Mouse (Mus musculus) left cerebral cortex, adult 2 months (tissue): ENCODE data around the gene Gm49321. TPM values are rescaled to one million over a fixed set of nuclear protein-coding genes. Genes with fewer than 3 reads are reported as not detected.

ENCODE experiments used
- DNase-seq, 2 experiments: peaks; one replicate each; pipeline ENCODE4 v3.0.0; 2021 to 2022; ENCODE audit warnings: low spot score in 2 of 2, mixed read lengths in 1 of 2; ENCODE audit errors: extremely low spot score in 1 of 2
- H3K27ac ChIP-seq: fragments of 200-600 bp; 2 replicates; pipeline ENCODE4 v1.8.1; 2022
- H3K4me3 ChIP-seq: fragments of 200-600 bp; 2 replicates; pipeline ENCODE4 v1.8.1; 2022
- CTCF ChIP-seq: fragments of 200-600 bp; IDR thresholded peaks from 2 replicates; pipeline ENCODE4 v1.8.1; 2022; ENCODE audit warnings: antibody characterized with exemption, mild to moderate bottlenecking, moderate library complexity
- intact Hi-C: fragments of 180-260 bp; cut with DNase I; formaldehyde crosslinking; loops from one replicate; pipeline ENCODE4 v1.15.1; 2025
- total RNA-seq, 2 experiments: library from RNA; stranded (reverse); gene quantifications; 2 replicates each; pipeline ENCODE4 v1.2.3; 2021

Gm49321 gene
- total RNA-seq, 2 experiments from 2014 or later: 11.8 to 15.7 TPM

- intact Hi-C loops: loop anchor here (5.0 to 10.0 kb wide), 3 partner anchors 115 to 1142 kb away; no protein-coding TSS in a partner anchor
- TF ChIP-seq CTCF: no peak
- Histone ChIP-seq H3K27ac (peak overlapping the region; percentile 93), H3K4me3 (peak overlapping the region; percentile 96)
- DNase-seq: no peak
These were observed 30.3 kb upstream of the Gm49321 start for GRCm38 (mm10) chr12:73907079-73907672.

- intact Hi-C loops: loop anchor here (5.0 to 10.0 kb wide), 3 partner anchors 115 to 1143 kb away; no protein-coding TSS in a partner anchor
- TF ChIP-seq CTCF: peak; percentile 52
- peak overlapping the region; percentile 99 for H3K27ac ChIP-seq
- peak; percentile 96 to 98 for DNase-seq
- H3K4me3 ChIP-seq: peak overlapping the region; percentile 96
These were observed 29.7 kb upstream of the Gm49321 start for GRCm38 (mm10) chr12:73907673-73908150.

- intact Hi-C loops: loop anchor here (5.0 to 10.0 kb wide), 3 partner anchors 116 to 1144 kb away; no protein-coding TSS in a partner anchor
- DNase-seq: peak; percentile 50 to 54
- no peak for TF ChIP-seq CTCF
- Histone ChIP-seq H3K4me3 (peak overlapping the region; percentile 96), H3K27ac (peak overlapping the region; percentile 99)
These were observed 29.0 kb upstream of the Gm49321 start for GRCm38 (mm10) chr12:73908274-73909012.

- peak overlapping the region; percentile 96 for H3K4me3 ChIP-seq
- intact Hi-C loops: loop anchor here (5.0 to 10.0 kb wide), 3 partner anchors 117 to 1144 kb away; no protein-coding TSS in a partner anchor
These were observed 28.4 kb upstream of the Gm49321 start for GRCm38 (mm10) chr12:73909013-73909575.

GRCm38 (mm10) chr12:73918479-73918878 is 19.0 kb upstream of the Gm49321 start:
- no peak for TF ChIP-seq CTCF

More at GRCm38 (mm10) chr12:73909013-73909575, 28.4 kb upstream of the Gm49321 start:
- no peak for TF ChIP-seq CTCF
- H3K27ac ChIP-seq: peak overlapping the region; percentile 99
- DNase-seq: no peak

GRCm38 (mm10) chr12:73930266-73930665 is 7.2 kb upstream of the Gm49321 start:
- DNase-seq: no peak
- no peak for TF ChIP-seq CTCF
- Histone ChIP-seq H3K4me3 (no peak overlapping the region), H3K27ac (no peak overlapping the region)
- intact Hi-C loops: loop anchor here (10.0 kb wide), 1 partner anchor 225 kb away; no protein-coding TSS in a partner anchor

More at GRCm38 (mm10) chr12:73918479-73918878, 19.0 kb upstream of the Gm49321 start:
- Histone ChIP-seq H3K27ac (no peak overlapping the region), H3K4me3 (no peak overlapping the region)
- DNase-seq: no peak
- intact Hi-C loops: no loop called here

GRCm38 (mm10) chr12:73931274-73931673 is 6.2 kb upstream of the Gm49321 start:
- Histone ChIP-seq H3K27ac (no peak overlapping the region), H3K4me3 (no peak overlapping the region)
- intact Hi-C loops: loop anchor here (10.0 kb wide), 1 partner anchor 226 kb away; no protein-coding TSS in a partner anchor
- TF ChIP-seq CTCF: peak; percentile 57
- DNase-seq: no peak

- H3K4me3 ChIP-seq: no peak overlapping the region
- TF ChIP-seq CTCF: no peak
- H3K27ac ChIP-seq: no peak overlapping the region
- intact Hi-C loops: loop anchor here (10.0 kb wide), 1 partner anchor 230 kb away; no protein-coding TSS in a partner anchor
- no peak for DNase-seq
These were observed 2.9 kb upstream of the Gm49321 start for GRCm38 (mm10) chr12:73934528-73934927.

GRCm38 (mm10) chr12:73939542-73939941 is 2.1 kb downstream of the Gm49321 start:
- no peak for TF ChIP-seq CTCF
- Histone ChIP-seq H3K27ac (no peak overlapping the region), H3K4me3 (no peak overlapping the region)
- no peak for DNase-seq
- intact Hi-C loops: loop anchor here (5.0 to 10.0 kb wide), 2 partner anchors 38 to 235 kb away; no protein-coding TSS in a partner anchor

GRCm38 (mm10) chr12:73948415-73948814 is 11.0 kb downstream of the Gm49321 start:
- intact Hi-C loops: loop anchor here (5.0 kb wide), 1 partner anchor 344 kb away; no protein-coding TSS in a partner anchor
- H3K4me3 ChIP-seq: no peak overlapping the region
- no peak for DNase-seq
- H3K27ac ChIP-seq: no peak overlapping the region
- no peak for TF ChIP-seq CTCF

GRCm38 (mm10) chr12:73949318-73950058 is 12.0 kb downstream of the Gm49321 start:
- intact Hi-C loops: loop anchor here (5.0 kb wide), 1 partner anchor 343 kb away; no protein-coding TSS in a partner anchor
- Histone ChIP-seq H3K4me3 (peak overlapping the region; percentile 51), H3K27ac (peak overlapping the region; percentile 70)
- DNase-seq: peak; percentile 34 to 69
- no peak; the same call in 1 of the 2 replicates for TF ChIP-seq CTCF
